Comparison of ENCODE assay signal across 22 mouse cellular contexts in the genomic region with DNA sequence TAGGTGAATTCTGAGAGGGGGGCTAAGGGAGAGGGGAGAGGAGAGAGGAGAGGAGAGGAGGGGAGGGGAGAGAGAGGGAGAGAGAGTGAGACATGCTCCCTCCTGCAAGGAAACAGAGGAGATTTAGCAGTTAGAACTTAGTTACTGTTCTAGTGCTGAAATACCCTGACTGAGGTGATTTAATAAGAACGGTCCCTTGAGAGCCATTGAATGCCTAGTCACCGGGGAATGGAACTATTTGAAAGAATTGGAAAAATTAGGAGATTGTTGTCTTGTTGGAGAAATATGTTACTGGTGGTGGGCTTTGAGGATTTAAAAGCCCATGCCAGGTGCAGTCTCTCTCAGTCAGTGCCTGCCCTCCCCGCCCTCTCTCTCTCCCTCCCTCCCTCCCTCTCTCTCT.
DNase-seq lines count a peak whose midpoint lies in the region; ATAC-seq and TF ChIP-seq lines count a peak whose summit lies in the region.
"Had no signal": no experiment of that assay in that cellular context is flagged by ENCODE, and none has a peak within 500 bp of the region (broad histone marks: within the 10 kb centered on the region; RNA-seq: fewer than 3 reads in every experiment).

No protein-coding gene starts in this region.

- TF ChIP-seq RAD21 in CH12.LX (IDR thresholded peaks at IDR 0.05; ENCODE audit: low read depth, low read length), result no peak

- no peak for TF ChIP-seq CTCF in lung, postnatal 0 days (IDR thresholded peaks at IDR 0.05)
- TF ChIP-seq CTCF in CH12.LX (conservative IDR thresholded peaks at IDR 0.05 in 1 of 2, IDR thresholded peaks at IDR 0.05 in 1 of 2; ENCODE audit: low read depth in 2 of 2, low read length in 2 of 2), result no peak

- no peak for TF ChIP-seq EP300 in lung, postnatal 0 days (IDR thresholded peaks at IDR 0.05)
- TF ChIP-seq EP300 in CH12.LX (IDR thresholded peaks at IDR 0.05; ENCODE audit: low read length), result no peak

- in situ Hi-C loops in CH12.LX (cut with MboI; ENCODE audit: low pct_ligation_motif_present, low pct_unique_long_range_greater_than_20kb, low sequenced_read_pairs), result loop anchor here (10.0 kb wide), 1 partner anchor 61 kb away; the partner anchor contains the start of gene Map3k5

- H3K9ac ChIP-seq in lung, postnatal 0 days (replicated peaks; ENCODE audit: low read depth), result no peak overlapping the region
- peak overlapping the region; percentile 35; the same call in 1 of the 2 replicates for H3K9ac ChIP-seq in CH12.LX (ENCODE audit: insufficient read depth, low read depth)
- H3K9ac ChIP-seq: embryonic facial prominence, embryonic 13.5 days; embryonic facial prominence, embryonic 15.5 days; forebrain, embryonic 13.5 days; forebrain, embryonic 15.5 days; forebrain, postnatal 0 days had no signal

- no peaks in the 10 kb centered on the region for H3K27me3 ChIP-seq in lung, postnatal 0 days (replicated peaks; ENCODE audit: insufficient read depth, low read length)
- H3K27me3 ChIP-seq in CH12.LX (replicated peaks), result no peaks in the 10 kb centered on the region
- H3K27me3 ChIP-seq: embryonic facial prominence, embryonic 13.5 days; embryonic facial prominence, embryonic 15.5 days; forebrain, embryonic 13.5 days; forebrain, embryonic 15.5 days had no signal

- peaks cover 55% of the 10 kb centered on the region for H3K79me2 ChIP-seq in CH12.LX (replicated peaks; ENCODE audit: control insufficient read depth, extremely low read depth, insufficient read depth, poor library complexity, severe bottlenecking)

- H3K36me3 ChIP-seq in lung, postnatal 0 days (ENCODE audit: insufficient read depth, low read length), result no peaks in the 10 kb centered on the region
- peaks cover 0 to 9% of the 10 kb centered on the region in 2 experiments for H3K36me3 ChIP-seq in CH12.LX (replicated peaks in 1 of 2; ENCODE audit: control insufficient read depth in 1 of 2, insufficient read depth in 1 of 2, low read length in 1 of 2)
- H3K36me3 ChIP-seq: embryonic facial prominence, embryonic 13.5 days; embryonic facial prominence, embryonic 15.5 days; forebrain, embryonic 15.5 days; G1E had no signal

- H3K27ac ChIP-seq in lung, postnatal 0 days (ENCODE audit: low read length), result no peak overlapping the region
- H3K27ac ChIP-seq in CH12.LX (ENCODE audit: insufficient read depth, low read depth), result peak overlapping the region; percentile 81
- H3K27ac ChIP-seq: embryonic facial prominence, embryonic 13.5 days; embryonic facial prominence, embryonic 15.5 days; forebrain, embryonic 13.5 days; forebrain, embryonic 15.5 days had no signal

- DNase-seq in lung, postnatal 0 days (ENCODE audit: low spot score), result no peak
- no peak for DNase-seq in lung, postnatal 14 days
- no peak for DNase-seq in CH12.LX (ENCODE audit: extremely low read depth)
- DNase-seq in MN1 (ENCODE audit: low spot score), result peak; percentile 54
- no peak for DNase-seq in heart, postnatal 14 days
- DNase-seq: adrenal gland, adult 2 months; adrenal gland, postnatal 10 days; adrenal gland, postnatal 25 days; cerebellum, adult 11 months; cerebellum, adult 18-20 months; cerebellum, adult 8-10 months; cerebellum, adult 9-11 months; cerebellum, postnatal 14 days; cerebellum, postnatal 36 days; embryo, embryonic 11 days; forebrain, postnatal 0 days had no signal

- H3K9me3 ChIP-seq in lung, postnatal 0 days (ENCODE audit: low read length), result no peaks in the 10 kb centered on the region
- peaks cover 6% of the 10 kb centered on the region for H3K9me3 ChIP-seq in CH12.LX (replicated peaks; ENCODE audit: low read length)
- H3K9me3 ChIP-seq: embryonic facial prominence, embryonic 13.5 days; embryonic facial prominence, embryonic 15.5 days; forebrain, embryonic 13.5 days; forebrain, embryonic 15.5 days; G1E had no signal

- H3K4me2 ChIP-seq in lung, postnatal 0 days (replicated peaks; ENCODE audit: low read depth, low read length), result no peak overlapping the region
- peak overlapping the region; percentile 73 for H3K4me2 ChIP-seq in CH12.LX (ENCODE audit: insufficient read depth, low read depth, poor library complexity, severe bottlenecking)
- H3K4me2 ChIP-seq: embryonic facial prominence, embryonic 13.5 days; embryonic facial prominence, embryonic 15.5 days; forebrain, embryonic 13.5 days; forebrain, embryonic 15.5 days had no signal

- dilution Hi-C loops in CH12.LX (cut with MboI; ENCODE audit: extremely low pct_ligation_motif_present, extremely low pct_unique_long_range_greater_than_20kb, low sequenced_read_pairs), result no loop called here

- no peak overlapping the region for H3K4me3 ChIP-seq in lung, postnatal 0 days (ENCODE audit: low read depth, low read length)
- no peak overlapping the region for H3K4me3 ChIP-seq in CH12.LX (replicated peaks in 1 of 3; ENCODE audit: low read depth in 2 of 3, low read length in 2 of 3, poor library complexity in 1 of 3)
- H3K4me3 ChIP-seq: embryonic facial prominence, embryonic 13.5 days; embryonic facial prominence, embryonic 15.5 days; erythroblast, embryonic 14.5 days; forebrain, embryonic 13.5 days; forebrain, embryonic 15.5 days had no signal

- TF ChIP-seq POLR2A in CH12.LX (IDR thresholded peaks at IDR 0.05; ENCODE audit: low read depth, low read length), result no peak

- peak; percentile 16; the same call in 1 of the 2 replicates for ATAC-seq in lung, postnatal 0 days
- ATAC-seq: forebrain, embryonic 13.5 days; forebrain, embryonic 15.5 days; forebrain, postnatal 0 days had no signal

- intact Hi-C loops in heart, postnatal 14 days (cut with DNase I), result no loop called here

- no peaks in the 10 kb centered on the region for H3K4me1 ChIP-seq in lung, postnatal 0 days (ENCODE audit: insufficient read depth, low read depth, low read length)
- H3K4me1 ChIP-seq in CH12.LX (ENCODE audit: control insufficient read depth in 1 of 2, insufficient read depth in 2 of 2), result peaks cover 26 to 72% of the 10 kb centered on the region in 2 experiments
- H3K4me1 ChIP-seq: embryonic facial prominence, embryonic 13.5 days; embryonic facial prominence, embryonic 15.5 days; forebrain, embryonic 13.5 days; forebrain, embryonic 15.5 days had no signal

- WGBS in lung, postnatal 0 days, result 52% methylated on average over 3 of the region's 3 CpGs

TF ChIP-seq in CH12.LX, 34 proteins besides CTCF, POLR2A, EP300 and RAD21:
- TF ChIP-seq CHD1 (IDR thresholded peaks at IDR 0.05; ENCODE audit: low read depth, low read length) (no peak), KAT2A (IDR thresholded peaks at IDR 0.05; ENCODE audit: insufficient replicate concordance, low read length) (no peak), NRF1 (IDR thresholded peaks at IDR 0.05; ENCODE audit: low read depth, low read length) (no peak), USF2 (conservative IDR thresholded peaks at IDR 0.05; ENCODE audit: low read depth, low read length) (no peak), ZKSCAN1 (IDR thresholded peaks at IDR 0.05; ENCODE audit: borderline replicate concordance, low read depth, low read length) (no peak), BHLHE40 (IDR thresholded peaks at IDR 0.05; ENCODE audit: low read depth, low read length) (no peak), MXI1 (IDR thresholded peaks at IDR 0.05; ENCODE audit: low read depth, low read length) (no peak), GABPA (IDR thresholded peaks at IDR 0.05; ENCODE audit: insufficient replicate concordance, low read depth, low read length) (no peak)
